Mouse (Mus musculus) embryonic stem cell, embryonic (primary cell): ENCODE results near the gene Gm10778.

Experiments
- CTCF ChIA-PET, 4 experiments: fragments of 300-600 bp in 2 of 4; fragments of 350-600 bp in 2 of 4; sonication (Branson Sonifier 250); formaldehyde crosslinking; loops; one replicate each; lab custom pipeline; 2022; ENCODE audit warnings: inconsistent platforms in 2 of 4; lab: Charles Lee
- POLR2A ChIA-PET, 4 experiments: fragments of 300-600 bp in 2 of 4; fragments of 350-600 bp in 2 of 4; sonication (Branson Sonifier 250); formaldehyde crosslinking; loops; one replicate each; lab custom pipeline; 2022; ENCODE audit warnings: antibody characterized with exemption in 4 of 4, inconsistent platforms in 1 of 4; lab: Charles Lee

Gene Gm10778

GRCm38 (mm10) chr10:81648803-81649775, at the start of gene Gm10778:
Gene Gm10778, plus strand, starts transcription at chr10:81649059.
- ChIA-PET CTCF (interaction anchor here in 1 of 4 experiments (0.6 kb wide), 1 partner anchor 79 kb away, joined by 3 read pairs; no protein-coding TSS in a partner anchor), POLR2A (interaction anchor here in 2 of 4 experiments (0.6 to 1.3 kb wide), 8 partner anchors 16 to 1768 kb away, joined by 3 to 7 read pairs (median 4); partner anchors contain the start of genes AU041133 (in 1 of the 2) and Zfp873 (in 1 of the 2))

- ChIA-PET CTCF (interaction anchor here in 3 of 4 experiments (0.5 to 2.3 kb wide), 5 partner anchors 49 to 187 kb away, joined by 3 to 9 read pairs (median 4); no protein-coding TSS in a partner anchor), POLR2A (interaction anchor here in 3 of 4 experiments (0.9 to 3.2 kb wide), 5 partner anchors 12 to 34 kb away, joined by 3 to 16 read pairs (median 6); no protein-coding TSS in a partner anchor)
These were observed 49.2 kb upstream of the Gm10778 start for GRCm38 (mm10) chr10:81599630-81600029.

GRCm38 (mm10) chr10:81600096-81600495, 48.8 kb upstream of the Gm10778 start:
- ChIA-PET CTCF (interaction anchor here in 2 of 4 experiments (0.5 to 2.3 kb wide), 3 partner anchors 29 to 50 kb away, joined by 3 to 9 read pairs (median 5); no protein-coding TSS in a partner anchor), POLR2A (interaction anchor here in 3 of 4 experiments (0.9 to 2.6 kb wide), 5 partner anchors 12 to 33 kb away, joined by 3 to 16 read pairs (median 3); no protein-coding TSS in a partner anchor)

- ChIA-PET CTCF (interaction anchor here (1.0 to 2.3 kb wide), 10 partner anchors 30 to 116 kb away, joined by 3 to 9 read pairs (median 4); no protein-coding TSS in a partner anchor), POLR2A (interaction anchor here (0.6 to 2.6 kb wide), 22 partner anchors 9 to 1889 kb away, joined by 3 to 16 read pairs (median 3); partner anchors contain the start of genes Gna11 (in 1 of the 4) and Zfp873 (in 1 of the 4))
These were observed 48.1 kb upstream of the Gm10778 start, which contains the start of gene Tle6 for GRCm38 (mm10) chr10:81600738-81601203. Gene Tle6, minus strand, starts transcription at chr10:81601073.

- CTCF ChIA-PET = interaction anchor here (1.0 to 2.3 kb wide), 10 partner anchors 30 to 116 kb away, joined by 3 to 9 read pairs (median 4); no protein-coding TSS in a partner anchor
- POLR2A ChIA-PET = interaction anchor here (0.6 to 2.6 kb wide), 23 partner anchors 10 to 1889 kb away, joined by 3 to 16 read pairs (median 3); partner anchors contain the start of genes Gna11 (in 1 of the 4) and Zfp873 (in 1 of the 4)
These were observed 47.4 kb upstream of the Gm10778 start for GRCm38 (mm10) chr10:81601396-81601905.

- POLR2A ChIA-PET = interaction anchor here (0.5 to 2.6 kb wide), 18 partner anchors 9 to 1940 kb away, joined by 3 to 12 read pairs (median 4); no protein-coding TSS in a partner anchor
These were observed 46.1 kb upstream of the Gm10778 start for GRCm38 (mm10) chr10:81602741-81603151.

GRCm38 (mm10) chr10:81604019-81604967, 44.6 kb upstream of the Gm10778 start:
- POLR2A ChIA-PET = interaction anchor here in 2 of 4 experiments (0.6 to 2.6 kb wide), 24 partner anchors 10 to 1933 kb away, joined by 3 to 12 read pairs (median 4); partner anchors contain the start of gene Sirt6 (in 1 of the 2)

More at GRCm38 (mm10) chr10:81602741-81603151, 46.1 kb upstream of the Gm10778 start:
- CTCF ChIA-PET = interaction anchor here (0.6 to 4.9 kb wide), 42 partner anchors 9 to 1395 kb away, joined by 3 to 97 read pairs (median 4); partner anchors contain the start of genes Fzr1 (in 1 of the 4), Ncln (in 1 of the 4), Sirt6 (in 1 of the 4) and Tjp3 (in 1 of the 4)

GRCm38 (mm10) chr10:81604968-81605665, 43.7 kb upstream of the Gm10778 start:
- ChIA-PET POLR2A (interaction anchor here in 3 of 4 experiments (0.7 to 2.6 kb wide), 24 partner anchors 10 to 1254 kb away, joined by 3 to 12 read pairs (median 4); partner anchors contain the start of genes Aes (in 1 of the 3) and Sirt6 (in 1 of the 3)), CTCF (interaction anchor here (0.5 to 4.9 kb wide), 40 partner anchors 9 to 1755 kb away, joined by 3 to 97 read pairs (median 4); partner anchors contain the start of genes Tle2 (in 2 of the 4), D10Wsu102e (in 1 of the 4) and Timm13 (in 1 of the 4))

More at GRCm38 (mm10) chr10:81604019-81604967, 44.6 kb upstream of the Gm10778 start:
- CTCF ChIA-PET = interaction anchor here (0.5 to 4.9 kb wide), 43 partner anchors 8 to 1756 kb away, joined by 3 to 97 read pairs (median 4); partner anchors contain the start of genes Tle2 (in 2 of the 4), D10Wsu102e (in 1 of the 4), Ncln (in 1 of the 4) and Timm13 (in 1 of the 4)

GRCm38 (mm10) chr10:81605666-81605973, 43.2 kb upstream of the Gm10778 start:
- CTCF ChIA-PET = interaction anchor here in 3 of 4 experiments (0.8 to 4.9 kb wide), 17 partner anchors 12 to 1754 kb away, joined by 3 to 97 read pairs (median 4); partner anchors contain the start of genes Tle2 (in 2 of the 3), D10Wsu102e (in 1 of the 3) and Timm13 (in 1 of the 3)

GRCm38 (mm10) chr10:81605974-81606751, 42.7 kb upstream of the Gm10778 start, which contains the start of gene BC025920:
Gene BC025920, plus strand, starts transcription at chr10:81606270.
- ChIA-PET CTCF (interaction anchor here in 2 of 4 experiments (0.8 to 4.9 kb wide), 8 partner anchors 12 to 1754 kb away, joined by 3 to 97 read pairs (median 6); partner anchors contain the start of genes D10Wsu102e (in 1 of the 2) and Tle2 (in 1 of the 2)), POLR2A (interaction anchor here in 3 of 4 experiments (0.7 to 2.5 kb wide), 13 partner anchors 9 to 98 kb away, joined by 3 to 7 read pairs (median 4); partner anchors contain the start of gene Aes (in 1 of the 3))

More at GRCm38 (mm10) chr10:81605666-81605973, 43.2 kb upstream of the Gm10778 start:
- POLR2A ChIA-PET = interaction anchor here in 3 of 4 experiments (0.7 to 2.5 kb wide), 15 partner anchors 9 to 97 kb away, joined by 3 to 8 read pairs (median 4); partner anchors contain the start of genes Aes (in 1 of the 3) and Sirt6 (in 1 of the 3)

GRCm38 (mm10) chr10:81608308-81608707, 40.6 kb upstream of the Gm10778 start:
- POLR2A ChIA-PET = interaction anchor here in 1 of 4 experiments (1.9 kb wide), 1 partner anchor 15 kb away, joined by 4 read pairs; no protein-coding TSS in a partner anchor
- CTCF ChIA-PET = no interaction called here

- CTCF ChIA-PET = interaction anchor here in 1 of 4 experiments (0.5 to 1.1 kb wide), 3 partner anchors 48 to 324 kb away, joined by 3 to 4 read pairs (median 3); no protein-coding TSS in a partner anchor
- POLR2A ChIA-PET = interaction anchor here in 3 of 4 experiments (0.6 to 1.6 kb wide), 6 partner anchors 10 to 48 kb away, joined by 3 to 7 read pairs (median 3); no protein-coding TSS in a partner anchor
These were observed 36.1 kb upstream of the Gm10778 start for GRCm38 (mm10) chr10:81612779-81613178.

GRCm38 (mm10) chr10:81615486-81615885, 33.4 kb upstream of the Gm10778 start:
- ChIA-PET CTCF (interaction anchor here in 3 of 4 experiments (0.9 to 1.7 kb wide), 4 partner anchors 11 to 71 kb away, joined by 3 to 4 read pairs (median 3); partner anchors contain the start of gene Gna11 (in 1 of the 3)), POLR2A (interaction anchor here in 3 of 4 experiments (0.7 to 4.9 kb wide), 12 partner anchors 9 to 50 kb away, joined by 3 to 47 read pairs (median 4); partner anchors contain the start of genes BC025920 (in 2 of the 3), Sirt6 (in 2 of the 3) and Ankrd24 (in 1 of the 3))
